Mouse (Mus musculus): ENCODE measurements around the gene Hacd2. TPM values are rescaled to one million over a fixed set of nuclear protein-coding genes. Genes with fewer than 3 reads are reported as not detected.

Hacd2 gene
- total and polyA plus RNA-seq, 3 experiments: 30.1 to 135 (median 50.3) TPM

GRCm38 (mm10) chr16:35006251-35006650, 16.0 kb upstream of the Hacd2 start:
- H3K27me3 ChIP-seq (replicated peaks): peaks cover 16% of the 10 kb centered on the region
- TF ChIP-seq MYC (IDR thresholded peaks at IDR 0.05; ENCODE audit: low read depth, low read length) (no peak), MAX (IDR thresholded peaks at IDR 0.05; ENCODE audit: low read length) (no peak), POLR2AphosphoS2 (IDR thresholded peaks at IDR 0.05; ENCODE audit: low read depth, low read length) (no peak), CHD1 (IDR thresholded peaks at IDR 0.05; ENCODE audit: low read depth, low read length) (no peak), ZNF384 (IDR thresholded peaks at IDR 0.05; ENCODE audit: low read depth, low read length) (no peak), UBTF (IDR thresholded peaks at IDR 0.05; ENCODE audit: low read depth, low read length) (no peak), POLR2A (IDR thresholded peaks at IDR 0.05; ENCODE audit: low read depth, low read length) (no peak), ELF1 (IDR thresholded peaks at IDR 0.05; ENCODE audit: low read depth, low read length) (no peak), TBP (conservative IDR thresholded peaks at IDR 0.05; ENCODE audit: low read depth, low read length) (no peak), MAFK (IDR thresholded peaks at IDR 0.05; ENCODE audit: insufficient replicate concordance, low read length) (no peak), ZMIZ1 (IDR thresholded peaks at IDR 0.05; ENCODE audit: low read depth, low read length) (no peak), HCFC1 (IDR thresholded peaks at IDR 0.05; ENCODE audit: low read depth, low read length) (no peak), RAD21 (IDR thresholded peaks at IDR 0.05; ENCODE audit: low read depth, low read length) (no peak)
- no peak overlapping the region for H3K4me3 ChIP-seq (replicated peaks in 1 of 3; ENCODE audit: low read depth in 2 of 3, low read length in 2 of 3, poor library complexity in 1 of 3)
- in situ Hi-C loops (cut with MboI; ENCODE audit: low pct_ligation_motif_present, low pct_unique_long_range_greater_than_20kb, low sequenced_read_pairs) (no loop called here), dilution Hi-C loops (cut with MboI; ENCODE audit: extremely low pct_ligation_motif_present, extremely low pct_unique_long_range_greater_than_20kb, low sequenced_read_pairs) (no loop called here)
- H3K9me3 ChIP-seq (replicated peaks; ENCODE audit: low read length): no peaks in the 10 kb centered on the region
- DNase-seq (ENCODE audit: extremely low read depth): no peak
- no peak overlapping the region for H3K9ac ChIP-seq (ENCODE audit: insufficient read depth, low read depth)
- no peaks in the 10 kb centered on the region for H3K79me2 ChIP-seq (replicated peaks; ENCODE audit: control insufficient read depth, extremely low read depth, insufficient read depth, poor library complexity, severe bottlenecking)
- H3K4me1 ChIP-seq (ENCODE audit: control insufficient read depth in 1 of 2, insufficient read depth in 2 of 2): peaks cover 0 to 4% of the 10 kb centered on the region in 2 experiments; a peak in 1 of 4 replicates
- no peak overlapping the region for H3K4me2 ChIP-seq (ENCODE audit: insufficient read depth, low read depth, poor library complexity, severe bottlenecking)
- no peaks in the 10 kb centered on the region for H3K36me3 ChIP-seq (replicated peaks in 1 of 2; ENCODE audit: control insufficient read depth in 1 of 2, insufficient read depth in 1 of 2, low read length in 1 of 2)
- H3K27ac ChIP-seq (ENCODE audit: insufficient read depth, low read depth): no peak overlapping the region

- Histone ChIP-seq H3K4me1 (ENCODE audit: control insufficient read depth in 1 of 2, insufficient read depth in 2 of 2) (peaks cover 0 to 4% of the 10 kb centered on the region in 2 experiments; a peak in 1 of 4 replicates), H3K9me3 (replicated peaks; ENCODE audit: low read length) (peaks cover 6% of the 10 kb centered on the region), H3K4me2 (ENCODE audit: insufficient read depth, low read depth, poor library complexity, severe bottlenecking) (no peak overlapping the region), H3K36me3 (replicated peaks in 1 of 2; ENCODE audit: control insufficient read depth in 1 of 2, insufficient read depth in 1 of 2, low read length in 1 of 2) (no peaks in the 10 kb centered on the region), H3K27me3 (replicated peaks) (peaks cover 16% of the 10 kb centered on the region), H3K4me3 (replicated peaks in 1 of 3; ENCODE audit: low read depth in 2 of 3, low read length in 2 of 3, poor library complexity in 1 of 3) (no peak overlapping the region), H3K27ac (ENCODE audit: insufficient read depth, low read depth) (no peak overlapping the region), H3K79me2 (replicated peaks; ENCODE audit: control insufficient read depth, extremely low read depth, insufficient read depth, poor library complexity, severe bottlenecking) (no peaks in the 10 kb centered on the region), H3K9ac (ENCODE audit: insufficient read depth, low read depth) (no peak overlapping the region)
- TF ChIP-seq ELF1 (IDR thresholded peaks at IDR 0.05; ENCODE audit: low read depth, low read length) (no peak), POLR2AphosphoS2 (IDR thresholded peaks at IDR 0.05; ENCODE audit: low read depth, low read length) (no peak), RAD21 (IDR thresholded peaks at IDR 0.05; ENCODE audit: low read depth, low read length) (no peak), ZNF384 (IDR thresholded peaks at IDR 0.05; ENCODE audit: low read depth, low read length) (no peak), KAT2A (IDR thresholded peaks at IDR 0.05; ENCODE audit: insufficient replicate concordance, low read length) (no peak), NRF1 (IDR thresholded peaks at IDR 0.05; ENCODE audit: low read depth, low read length) (no peak), ZC3H11A (IDR thresholded peaks at IDR 0.05; ENCODE audit: low read depth, low read length) (no peak), USF2 (conservative IDR thresholded peaks at IDR 0.05; ENCODE audit: low read depth, low read length) (no peak), ETS1 (conservative IDR thresholded peaks at IDR 0.05; ENCODE audit: low read depth, low read length) (no peak), PAX5 (IDR thresholded peaks at IDR 0.05; ENCODE audit: low read length) (no peak), TCF12 (IDR thresholded peaks at IDR 0.05; ENCODE audit: low read depth, low read length) (no peak), BHLHE40 (IDR thresholded peaks at IDR 0.05; ENCODE audit: low read depth, low read length) (no peak), MAFK (IDR thresholded peaks at IDR 0.05; ENCODE audit: insufficient replicate concordance, low read length) (no peak), HCFC1 (IDR thresholded peaks at IDR 0.05; ENCODE audit: low read depth, low read length) (no peak), POLR2A (IDR thresholded peaks at IDR 0.05; ENCODE audit: low read depth, low read length) (no peak), MEF2A (IDR thresholded peaks at IDR 0.05; ENCODE audit: borderline replicate concordance, low read depth, low read length) (no peak), UBTF (IDR thresholded peaks at IDR 0.05; ENCODE audit: low read depth, low read length) (no peak), JUND (conservative IDR thresholded peaks at IDR 0.05; ENCODE audit: low read depth, low read length) (no peak)
- dilution Hi-C loops (cut with MboI; ENCODE audit: extremely low pct_ligation_motif_present, extremely low pct_unique_long_range_greater_than_20kb, low sequenced_read_pairs): no loop called here
- in situ Hi-C loops (cut with MboI; ENCODE audit: low pct_ligation_motif_present, low pct_unique_long_range_greater_than_20kb, low sequenced_read_pairs): no loop called here
- DNase-seq (ENCODE audit: extremely low read depth): no peak
These were observed 14.9 kb upstream of the Hacd2 start for GRCm38 (mm10) chr16:35007361-35007760.

Measured in CH12.LX (cell line).